Mouse (Mus musculus): ENCODE measurements around the gene Nrg3.

Gene Nrg3

GRCm38 (mm10) chr14:39472790-39473761 is at the start of gene Nrg3:
Gene Nrg3 (minus strand): TSS chr14:39473088.
- DNase-seq (ENCODE audit: low read depth in 2 of 2, low spot score in 2 of 2), result no peak

- DNase-seq (ENCODE audit: low read depth in 2 of 2, low spot score in 2 of 2), result no peak
Observed at GRCm38 (mm10) chr14:39508956-39509355, 36.1 kb upstream of the Nrg3 start.

DNA sequence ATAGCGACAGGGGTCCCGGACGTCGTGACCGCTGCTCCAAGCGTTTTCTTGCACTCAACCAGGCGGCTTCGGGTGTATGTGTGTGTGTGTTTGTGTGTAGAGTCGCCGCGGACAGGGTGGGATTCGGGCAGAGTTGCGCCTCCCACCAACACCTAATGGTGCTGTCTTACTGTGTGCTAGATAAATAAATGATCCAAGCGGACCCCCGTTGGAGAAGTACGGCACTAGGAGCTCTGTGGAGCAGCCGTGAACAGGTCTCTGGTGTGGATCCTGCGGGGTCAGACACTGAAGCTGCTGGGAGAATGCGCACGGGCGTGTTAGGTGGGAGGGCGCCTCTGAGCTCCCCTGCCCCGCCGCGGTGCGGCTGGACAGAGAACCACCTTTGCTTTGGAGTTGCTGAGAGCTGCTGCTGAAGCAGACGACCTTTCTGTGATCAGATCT is 903 bp upstream of the Nrg3 start:
- no peak for DNase-seq (ENCODE audit: low read depth in 2 of 2, low spot score in 2 of 2)

- DNase-seq (ENCODE audit: low read depth in 2 of 2, low spot score in 2 of 2), result no peak
Observed at GRCm38 (mm10) chr14:39472146-39472751, 639 bp downstream of the Nrg3 start.

GRCm38 (mm10) chr14:39471236-39471981 is 1.5 kb downstream of the Nrg3 start:
- no peak for DNase-seq (ENCODE audit: low read depth in 2 of 2, low spot score in 2 of 2)

- DNase-seq (ENCODE audit: low read depth in 2 of 2, low spot score in 2 of 2), result no peak
Observed at GRCm38 (mm10) chr14:39445501-39445900, 27.4 kb downstream of the Nrg3 start.

GRCm38 (mm10) chr14:39428503-39428902 is 44.4 kb downstream of the Nrg3 start:
- no peak for DNase-seq (ENCODE audit: low read depth in 2 of 2, low spot score in 2 of 2)

DNA sequence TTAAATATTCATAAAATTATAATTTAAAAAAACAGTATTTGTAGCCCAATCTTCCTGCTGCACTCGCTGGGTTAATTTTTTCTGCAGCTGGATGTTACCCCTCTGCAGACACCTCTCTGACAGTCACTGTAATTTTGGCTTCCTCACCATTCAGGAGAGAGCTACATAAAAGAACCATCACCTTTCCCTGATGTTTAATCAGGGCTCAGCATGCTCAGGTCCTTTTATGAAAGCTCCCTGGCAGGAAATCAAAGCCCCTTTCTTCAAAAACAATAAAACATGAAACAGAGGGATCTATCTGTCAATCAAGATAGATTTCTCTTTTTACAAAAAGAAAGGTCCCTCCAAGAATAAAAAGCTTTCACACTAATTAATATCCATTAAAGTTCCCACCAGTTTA is 51.0 kb downstream of the Nrg3 start:
- DNase-seq (ENCODE audit: low read depth in 2 of 2, low spot score in 2 of 2), result no peak

DNA sequence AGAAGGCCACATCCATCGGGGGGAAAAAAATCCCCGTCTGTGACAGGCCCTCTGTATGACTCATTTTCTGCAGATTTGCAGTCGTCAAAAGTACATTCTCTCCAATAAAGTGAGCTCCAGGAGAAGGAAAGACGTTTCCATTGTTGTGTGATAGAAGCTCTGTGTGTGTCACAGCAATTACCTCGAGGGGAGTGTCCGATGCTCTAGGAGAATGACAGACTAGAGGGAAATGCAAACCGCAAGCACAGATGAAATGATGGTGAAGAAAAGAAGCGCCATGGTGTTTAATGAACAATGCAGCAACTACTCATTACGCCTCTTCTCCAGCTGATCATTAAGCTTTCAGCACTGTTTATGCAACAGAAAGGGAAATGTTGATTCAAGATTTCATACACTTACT is 59.6 kb downstream of the Nrg3 start:
- DNase-seq (ENCODE audit: low read depth in 2 of 2, low spot score in 2 of 2), result no peak

DNA sequence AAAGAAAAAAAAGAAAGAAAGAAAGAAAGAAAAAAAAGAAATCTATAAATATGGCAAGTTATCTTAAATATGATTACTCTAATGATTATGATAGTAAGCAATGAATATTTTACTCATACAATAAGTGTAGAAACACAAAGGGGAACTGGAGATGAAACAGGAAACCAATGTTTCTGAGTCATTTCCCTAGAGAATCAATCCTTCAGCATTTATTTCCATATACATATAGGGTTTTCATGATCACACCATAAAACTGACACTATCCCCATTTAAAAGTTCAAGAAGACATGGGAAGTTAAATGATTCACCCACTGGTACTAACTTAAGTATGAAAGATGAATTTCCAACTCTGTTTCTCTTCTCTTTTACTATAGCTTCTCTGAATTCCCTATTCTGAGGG is 86.0 kb downstream of the Nrg3 start:
- DNase-seq (ENCODE audit: low read depth in 2 of 2, low spot score in 2 of 2), result no peak

DNA sequence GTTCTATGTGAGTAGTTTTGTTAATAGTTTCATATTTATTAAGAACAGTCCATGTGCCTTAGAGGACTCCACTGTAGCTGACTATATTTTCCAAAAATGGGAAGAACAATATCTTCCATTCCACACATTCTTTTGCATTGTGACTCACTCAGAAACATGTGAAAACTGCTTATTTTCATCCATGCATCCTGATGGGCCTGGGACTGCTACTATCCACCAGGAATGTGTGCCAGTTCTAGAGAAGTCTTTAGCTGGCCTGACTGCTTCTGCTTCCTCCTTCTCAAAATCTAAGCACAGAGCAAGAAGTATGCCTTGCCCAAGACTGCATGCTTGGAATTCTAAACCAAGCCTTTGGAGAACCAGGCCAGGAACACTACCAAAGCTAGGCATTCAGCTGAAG is 91.6 kb downstream of the Nrg3 start:
- DNase-seq (ENCODE audit: low read depth in 2 of 2, low spot score in 2 of 2), result no peak

- no peak for DNase-seq (ENCODE audit: low read depth in 2 of 2, low spot score in 2 of 2)
Observed at GRCm38 (mm10) chr14:39373220-39373619, 99.7 kb downstream of the Nrg3 start.

DNA sequence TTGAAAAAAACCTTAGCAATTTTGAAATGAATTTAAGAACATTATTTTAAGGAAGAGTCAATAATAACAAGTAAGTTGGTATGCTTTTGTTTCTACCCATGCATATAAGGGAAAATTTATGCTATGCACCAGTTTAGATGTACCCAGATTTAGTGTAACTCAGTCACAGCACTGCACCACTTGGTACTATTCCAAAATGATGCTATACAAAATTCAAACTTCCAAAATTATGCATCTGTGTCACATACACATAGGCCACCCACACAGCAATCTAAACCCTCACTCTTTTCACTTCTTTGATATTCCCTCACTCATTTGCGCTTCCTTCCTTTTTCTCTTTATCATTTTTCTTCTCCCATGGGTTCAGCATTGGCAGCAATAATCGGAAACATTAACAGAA is 116.6 kb downstream of the Nrg3 start:
- no peak for DNase-seq (ENCODE audit: low read depth in 2 of 2, low spot score in 2 of 2)

- DNase-seq (ENCODE audit: low read depth in 2 of 2, low spot score in 2 of 2), result no peak
Observed at GRCm38 (mm10) chr14:39351979-39352737, 120.7 kb downstream of the Nrg3 start.

DNA sequence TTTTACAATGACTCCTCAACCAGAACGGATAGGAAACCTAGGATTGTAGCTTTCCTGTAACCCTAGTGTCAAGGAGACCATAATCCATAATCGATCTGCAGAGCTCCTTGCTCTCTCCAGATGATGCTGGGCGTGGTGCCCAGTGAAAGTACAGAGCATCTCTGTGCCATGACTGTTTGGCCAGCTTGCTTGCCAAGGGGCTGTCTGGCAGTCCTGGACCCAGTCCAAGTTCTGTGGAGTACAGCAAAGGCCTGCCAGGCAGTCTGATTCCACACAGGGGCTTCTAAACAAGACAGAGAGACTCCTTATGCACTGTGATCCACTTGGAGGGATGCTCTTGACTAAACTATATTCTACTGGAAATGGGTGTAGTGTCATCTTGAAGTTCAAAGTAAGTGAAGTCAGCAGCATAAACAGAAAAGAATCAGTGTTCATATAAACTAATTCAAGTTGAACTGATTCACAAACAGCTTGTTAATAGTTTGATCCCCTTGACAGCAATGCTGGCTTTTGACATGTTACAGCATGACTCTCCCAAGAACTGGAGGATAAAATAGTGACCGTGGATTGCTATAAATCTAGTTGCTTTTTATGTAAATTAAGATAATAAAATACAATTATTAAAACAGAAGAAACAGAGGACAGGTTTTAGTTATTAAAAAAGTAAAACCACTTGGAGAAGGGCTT is 155.3 kb downstream of the Nrg3 start:
- no peak for DNase-seq (ENCODE audit: low read depth in 2 of 2, low spot score in 2 of 2)

DNA sequence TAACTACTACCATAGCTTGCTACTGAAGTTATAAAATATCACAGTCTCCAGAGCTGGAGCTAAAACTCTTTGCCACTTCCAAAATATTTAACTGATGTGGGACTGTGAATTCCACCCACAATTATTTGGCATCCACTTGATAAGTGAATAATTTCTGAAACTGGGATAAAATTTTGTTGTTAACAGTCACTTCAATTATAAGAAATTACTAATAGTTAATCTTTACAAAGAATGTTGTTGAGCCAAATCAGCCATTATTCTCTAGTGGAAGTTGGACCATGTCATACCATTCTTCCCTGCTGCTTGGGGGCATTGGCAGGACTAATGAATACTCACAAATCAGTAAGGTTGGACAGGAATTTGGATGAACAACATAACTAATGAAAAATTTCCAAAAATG is 158.8 kb downstream of the Nrg3 start:
- DNase-seq (ENCODE audit: low read depth in 2 of 2, low spot score in 2 of 2), result no peak

- DNase-seq (ENCODE audit: low read depth in 2 of 2, low spot score in 2 of 2), result no peak
Observed at GRCm38 (mm10) chr14:39265121-39265520, 207.8 kb downstream of the Nrg3 start.

- no peak for DNase-seq (ENCODE audit: low read depth in 2 of 2, low spot score in 2 of 2)
Observed at GRCm38 (mm10) chr14:39264422-39264821, 208.5 kb downstream of the Nrg3 start.

DNA sequence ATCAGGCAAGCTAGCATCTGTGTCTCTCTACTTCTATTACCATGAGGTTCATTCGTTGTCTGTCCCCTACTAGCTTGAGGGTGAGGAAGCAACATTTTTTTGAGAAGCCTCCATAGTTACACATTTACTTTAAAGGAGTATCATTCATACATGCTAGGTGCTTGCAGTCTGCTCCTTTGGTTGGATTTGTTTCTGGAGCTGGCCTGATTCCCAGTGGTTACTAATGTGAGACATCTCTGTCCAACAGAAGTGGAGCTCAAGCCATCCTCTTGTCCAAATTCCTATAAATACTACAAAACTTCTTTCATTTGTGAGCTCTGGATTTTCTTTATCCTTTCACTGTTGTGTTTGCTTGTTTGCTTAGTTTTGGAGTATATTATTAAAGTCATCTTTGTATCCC is 211.9 kb downstream of the Nrg3 start:
- DNase-seq (ENCODE audit: low read depth in 2 of 2, low spot score in 2 of 2), result no peak

DNA sequence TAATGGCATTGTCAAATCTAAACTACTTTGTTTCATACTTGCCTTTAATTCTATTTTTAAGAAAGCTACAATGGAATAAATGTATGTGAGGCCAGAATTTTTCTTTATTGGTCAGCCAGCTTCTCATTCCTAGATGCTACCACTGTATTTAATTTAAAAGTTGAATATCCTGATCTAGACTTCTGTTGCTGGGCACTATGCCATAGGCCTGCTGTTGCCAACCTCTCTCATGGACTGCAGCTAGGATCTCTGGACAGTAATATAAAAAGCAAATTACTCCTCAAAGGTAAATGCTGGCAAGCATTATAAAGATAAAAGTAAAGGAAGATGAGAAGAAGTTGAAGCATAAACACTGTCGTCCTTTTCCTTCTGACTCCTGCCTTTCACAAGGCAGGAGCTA is 217.5 kb downstream of the Nrg3 start:
- no peak for DNase-seq (ENCODE audit: low read depth in 2 of 2, low spot score in 2 of 2)
